Mouse (Mus musculus): Measurements from ENCODE around the gene Dnah8.

The Dnah8 gene

GRCm38 (mm10) chr17:30583258-30584001, 40.7 kb upstream of the Dnah8 start:
- Histone ChIP-seq H3K27me3 (ENCODE audit: insufficient read depth, low read length) (peaks cover 3% of the 10 kb centered on the region; the same call in 1 of the 2 replicates), H3K9me3 (ENCODE audit: low read length) (no peaks in the 10 kb centered on the region), H3K36me3 (ENCODE audit: insufficient read depth, low read length) (peaks cover 8% of the 10 kb centered on the region; the same call in 1 of the 2 replicates), H3K4me3 (replicated peaks; ENCODE audit: low read length) (no peak overlapping the region), H3K4me1 (replicated peaks; ENCODE audit: low read depth, low read length) (peaks cover 48% of the 10 kb centered on the region)
- TF ChIP-seq NANOG (IDR thresholded peaks at IDR 0.05; ENCODE audit: borderline replicate concordance, low read length) (peak; percentile 67; the same call in 1 of the 2 replicates), POU5F1 (IDR thresholded peaks at IDR 0.05; ENCODE audit: borderline replicate concordance, low read length) (no peak)

DNA sequence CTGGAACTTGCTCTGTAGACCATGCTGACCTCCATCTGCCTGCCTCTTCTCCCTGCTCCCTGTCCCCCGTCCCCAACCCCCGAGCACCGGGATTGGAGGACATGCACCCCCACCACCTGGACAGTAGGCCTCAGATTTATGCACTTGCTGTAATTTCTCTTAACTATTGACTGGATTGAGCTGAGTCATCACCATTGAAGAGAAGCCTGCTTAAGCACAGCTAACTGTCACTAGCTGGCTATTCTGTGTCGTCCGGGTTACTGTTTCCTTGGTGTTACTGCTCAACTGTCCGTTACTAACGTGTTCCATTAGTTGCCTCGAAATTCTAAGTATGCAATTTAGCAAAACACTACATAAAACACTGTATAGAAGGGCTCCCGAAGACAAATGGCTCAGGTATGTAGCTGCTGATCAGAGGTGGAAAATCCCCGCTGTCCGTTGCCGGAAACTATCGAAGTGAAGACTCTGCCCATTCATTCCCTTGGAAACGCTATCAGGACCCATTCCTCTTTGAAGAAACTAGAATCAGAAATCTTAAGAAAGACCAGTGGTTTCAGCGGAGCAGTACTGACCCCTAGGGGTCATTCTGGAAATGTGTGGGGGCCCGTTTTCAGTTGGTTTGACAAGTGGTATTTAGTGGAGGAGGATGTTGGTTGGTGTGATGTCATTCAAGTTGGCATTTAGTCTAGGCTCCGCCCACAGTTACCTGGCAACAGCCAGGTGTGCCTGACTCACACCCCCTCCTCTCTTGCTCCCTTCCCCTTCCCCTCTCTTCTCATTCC, 33.5 kb upstream of the Dnah8 start:
- Histone ChIP-seq H3K4me1 (replicated peaks; ENCODE audit: low read depth, low read length) (peaks cover 74% of the 10 kb centered on the region), H3K9me3 (ENCODE audit: low read length) (no peaks in the 10 kb centered on the region), H3K27me3 (ENCODE audit: insufficient read depth, low read length) (no peaks in the 10 kb centered on the region), H3K4me3 (replicated peaks; ENCODE audit: low read length) (no peak overlapping the region), H3K36me3 (ENCODE audit: insufficient read depth, low read length) (peaks cover 48% of the 10 kb centered on the region)
- TF ChIP-seq CTCF (conservative IDR thresholded peaks at IDR 0.05; ENCODE audit: low read length) (peak; percentile 96), NANOG (IDR thresholded peaks at IDR 0.05; ENCODE audit: borderline replicate concordance, low read length) (no peak)

- H3K36me3 ChIP-seq (ENCODE audit: insufficient read depth, low read length), result peaks cover 74% of the 10 kb centered on the region
Measured at GRCm38 (mm10) chr17:30594407-30594806, 29.7 kb upstream of the Dnah8 start.

GRCm38 (mm10) chr17:30594846-30595245, 29.3 kb upstream of the Dnah8 start:
- no peak for TF ChIP-seq NANOG (IDR thresholded peaks at IDR 0.05; ENCODE audit: borderline replicate concordance, low read length)
- no peak for TF ChIP-seq CTCF (conservative IDR thresholded peaks at IDR 0.05; ENCODE audit: low read length)
- TF ChIP-seq POU5F1 (IDR thresholded peaks at IDR 0.05; ENCODE audit: borderline replicate concordance, low read length), result no peak
- H3K4me3 ChIP-seq (replicated peaks; ENCODE audit: low read length), result 0 out of 2 replicates have a peak overlapping the region, but pooled peaks have one; percentile 11
- H3K9me3 ChIP-seq (ENCODE audit: low read length), result no peaks in the 10 kb centered on the region
- no peaks in the 10 kb centered on the region for H3K27me3 ChIP-seq (ENCODE audit: insufficient read depth, low read length)
- H3K4me1 ChIP-seq (replicated peaks; ENCODE audit: low read depth, low read length), result peaks cover 88% of the 10 kb centered on the region
- H3K36me3 ChIP-seq (ENCODE audit: insufficient read depth, low read length), result peaks cover 78% of the 10 kb centered on the region

More at GRCm38 (mm10) chr17:30594407-30594806, 29.7 kb upstream of the Dnah8 start:
- H3K9me3 ChIP-seq (ENCODE audit: low read length), result no peaks in the 10 kb centered on the region
- TF ChIP-seq NANOG (IDR thresholded peaks at IDR 0.05; ENCODE audit: borderline replicate concordance, low read length) (no peak), POU5F1 (IDR thresholded peaks at IDR 0.05; ENCODE audit: borderline replicate concordance, low read length) (no peak), CTCF (conservative IDR thresholded peaks at IDR 0.05; ENCODE audit: low read length) (no peak)
- H3K4me1 ChIP-seq (replicated peaks; ENCODE audit: low read depth, low read length), result peaks cover 85% of the 10 kb centered on the region
- no peak overlapping the region for H3K4me3 ChIP-seq (replicated peaks; ENCODE audit: low read length)
- no peaks in the 10 kb centered on the region for H3K27me3 ChIP-seq (ENCODE audit: insufficient read depth, low read length)

DNA sequence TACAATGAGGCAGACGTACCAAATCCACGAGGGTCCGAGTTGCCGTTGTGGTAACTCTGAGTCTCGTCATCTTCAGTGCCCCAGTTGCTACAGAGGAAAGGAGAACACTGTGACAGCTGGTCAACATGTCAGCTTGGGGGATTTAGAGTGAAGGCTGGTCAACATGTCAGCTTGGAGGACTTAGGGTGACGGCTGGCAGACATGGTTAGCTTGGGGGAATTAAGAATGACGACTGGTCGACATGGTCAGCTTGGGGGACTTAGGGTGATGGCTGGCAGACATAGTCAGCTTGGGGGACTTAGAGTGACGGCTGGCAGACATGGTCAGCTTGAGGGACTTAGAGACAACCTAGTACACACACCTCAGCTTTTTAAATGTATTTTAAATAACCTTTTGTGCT, 26.4 kb upstream of the Dnah8 start:
- peaks cover 88% of the 10 kb centered on the region for H3K36me3 ChIP-seq (ENCODE audit: insufficient read depth, low read length)
- peaks cover 91% of the 10 kb centered on the region for H3K4me1 ChIP-seq (replicated peaks; ENCODE audit: low read depth, low read length)
- H3K9me3 ChIP-seq (ENCODE audit: low read length), result no peaks in the 10 kb centered on the region
- no peak for TF ChIP-seq CTCF (conservative IDR thresholded peaks at IDR 0.05; ENCODE audit: low read length)
- TF ChIP-seq NANOG (IDR thresholded peaks at IDR 0.05; ENCODE audit: borderline replicate concordance, low read length), result no peak
- no peak for TF ChIP-seq POU5F1 (IDR thresholded peaks at IDR 0.05; ENCODE audit: borderline replicate concordance, low read length)
- peak overlapping the region; percentile 35 for H3K4me3 ChIP-seq (replicated peaks; ENCODE audit: low read length)
- no peaks in the 10 kb centered on the region for H3K27me3 ChIP-seq (ENCODE audit: insufficient read depth, low read length)

DNA sequence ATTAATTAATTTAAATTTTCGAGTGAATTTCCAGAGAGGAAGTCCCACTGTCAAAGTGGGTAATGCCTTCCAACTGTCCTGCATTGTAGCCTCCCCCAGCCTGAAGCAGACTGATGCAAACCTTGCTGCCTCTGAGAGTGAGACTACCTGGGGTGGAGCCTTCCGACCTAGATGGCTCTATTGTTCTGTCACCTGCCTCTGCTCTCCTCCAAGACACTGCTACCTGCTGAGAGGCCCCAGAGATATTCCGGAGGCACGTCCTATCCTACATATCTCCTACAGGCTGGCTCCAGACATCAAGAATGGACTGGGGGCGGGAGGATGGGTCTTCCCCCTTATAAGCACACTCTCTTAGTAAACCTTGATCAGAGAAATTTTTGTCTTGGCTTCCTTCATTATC, 25.9 kb upstream of the Dnah8 start:
- Histone ChIP-seq H3K4me3 (replicated peaks; ENCODE audit: low read length) (peak overlapping the region; percentile 48), H3K27me3 (ENCODE audit: insufficient read depth, low read length) (no peaks in the 10 kb centered on the region), H3K9me3 (ENCODE audit: low read length) (no peaks in the 10 kb centered on the region), H3K36me3 (ENCODE audit: insufficient read depth, low read length) (peaks cover 88% of the 10 kb centered on the region), H3K4me1 (replicated peaks; ENCODE audit: low read depth, low read length) (peaks cover 91% of the 10 kb centered on the region)
- TF ChIP-seq CTCF (conservative IDR thresholded peaks at IDR 0.05; ENCODE audit: low read length) (no peak), NANOG (IDR thresholded peaks at IDR 0.05; ENCODE audit: borderline replicate concordance, low read length) (peak; percentile 87)

- TF ChIP-seq NANOG (IDR thresholded peaks at IDR 0.05; ENCODE audit: borderline replicate concordance, low read length) (peak; percentile 31; the same call in 1 of the 2 replicates), CTCF (conservative IDR thresholded peaks at IDR 0.05; ENCODE audit: low read length) (no peak), POU5F1 (IDR thresholded peaks at IDR 0.05; ENCODE audit: borderline replicate concordance, low read length) (no peak)
- Histone ChIP-seq H3K4me3 (replicated peaks; ENCODE audit: low read length) (peak overlapping the region; percentile 77), H3K9me3 (ENCODE audit: low read length) (no peaks in the 10 kb centered on the region), H3K36me3 (ENCODE audit: insufficient read depth, low read length) (peaks cover 82% of the 10 kb centered on the region), H3K27me3 (ENCODE audit: insufficient read depth, low read length) (no peaks in the 10 kb centered on the region), H3K4me1 (replicated peaks; ENCODE audit: low read depth, low read length) (peaks cover 97% of the 10 kb centered on the region)
Measured at GRCm38 (mm10) chr17:30602175-30602574, 22.0 kb upstream of the Dnah8 start.

DNA sequence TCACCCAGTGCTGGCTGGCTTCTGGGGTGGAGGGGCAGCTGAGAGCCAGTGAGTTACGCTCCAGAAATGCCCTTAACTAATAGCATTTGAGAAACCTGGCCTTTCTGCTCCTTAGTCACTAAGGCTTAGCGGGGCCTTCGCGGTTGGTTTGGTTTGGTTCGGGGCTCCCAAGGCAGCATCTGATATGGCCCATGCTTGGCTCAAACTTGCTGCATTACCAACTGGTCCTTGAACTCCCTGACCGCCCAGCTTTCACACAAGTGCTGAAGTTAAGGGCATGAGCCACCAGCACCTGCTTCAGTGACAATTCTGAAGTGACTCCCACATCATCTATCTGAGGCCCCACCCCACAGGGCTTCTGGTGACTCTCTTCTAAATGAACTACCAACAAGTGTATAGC, 19.9 kb upstream of the Dnah8 start:
- peaks cover 100% of the 10 kb centered on the region for H3K4me1 ChIP-seq (replicated peaks; ENCODE audit: low read depth, low read length)
- no peaks in the 10 kb centered on the region for H3K27me3 ChIP-seq (ENCODE audit: insufficient read depth, low read length)
- TF ChIP-seq NANOG (IDR thresholded peaks at IDR 0.05; ENCODE audit: borderline replicate concordance, low read length), result no peak
- no peak for TF ChIP-seq CTCF (conservative IDR thresholded peaks at IDR 0.05; ENCODE audit: low read length)
- TF ChIP-seq POU5F1 (IDR thresholded peaks at IDR 0.05; ENCODE audit: borderline replicate concordance, low read length), result no peak
- peak overlapping the region; percentile 77 for H3K4me3 ChIP-seq (replicated peaks; ENCODE audit: low read length)
- H3K9me3 ChIP-seq (ENCODE audit: low read length), result no peaks in the 10 kb centered on the region
- H3K36me3 ChIP-seq (ENCODE audit: insufficient read depth, low read length), result peaks cover 77% of the 10 kb centered on the region
